Mouse (Mus musculus) forebrain, embryonic 11.5 days (tissue): Measurements from ENCODE around the gene Acyp2. TPM values are rescaled to one million over a fixed set of nuclear protein-coding genes. Genes with fewer than 3 reads are reported as not detected.
A peak's percentile ranks its signal among the peaks of the same experiment; 100 is the strongest.

Experiments used
- ATAC-seq: fragments of 200-750 bp; cut with Nextera tagmentation; replicated peaks from 2 replicates; pipeline ENCODE4 v1.8.0; 2017; ENCODE audit warnings: moderate TSS enrichment; ENCODE audit not compliant: low FRiP score
- DNase-seq: peaks from one replicate; pipeline ENCODE4 v3.0.0-alpha.2; 2017; ENCODE audit warnings: low spot score
- H3K27ac ChIP-seq: fragments of 300-500 bp; sonication (generic); 2 replicates; pipeline ENCODE4 v1.5.1; 2014; ENCODE audit warnings: low read depth, low read length
- H3K27me3 ChIP-seq: fragments of 300-500 bp; sonication (generic); 2 replicates; pipeline ENCODE4 v1.6.1; 2014; ENCODE audit warnings: mild to moderate bottlenecking, low read length, mixed read lengths; ENCODE audit not compliant: control insufficient read depth, insufficient read depth
- H3K36me3 ChIP-seq: fragments of 300-500 bp; sonication (generic); 2 replicates; pipeline ENCODE4 v1.6.1; 2014; ENCODE audit warnings: mild to moderate bottlenecking, low read length, moderate library complexity, mixed read lengths; ENCODE audit not compliant: control insufficient read depth, insufficient read depth
- H3K4me1 ChIP-seq: fragments of 300-500 bp; sonication (generic); replicated peaks from 2 replicates; pipeline ENCODE4 v1.6.1; 2014; ENCODE audit warnings: low read length, mixed read lengths; ENCODE audit not compliant: control insufficient read depth, insufficient read depth
- H3K4me2 ChIP-seq: fragments of 300-500 bp; sonication (generic); 2 replicates; pipeline ENCODE4 v1.6.1; 2014; ENCODE audit warnings: low read depth, mild to moderate bottlenecking, low read length, moderate library complexity, mixed read lengths; ENCODE audit not compliant: severe bottlenecking
- H3K4me3 ChIP-seq: fragments of 300-500 bp; sonication (generic); 2 replicates; pipeline ENCODE4 v1.5.1; 2014; ENCODE audit warnings: low read depth, low read length
- H3K9ac ChIP-seq: fragments of 300-500 bp; sonication (generic); 2 replicates; pipeline ENCODE4 v1.6.1; 2014; ENCODE audit warnings: low read length
- H3K9me3 ChIP-seq: fragments of 300-500 bp; sonication (generic); 2 replicates; pipeline ENCODE4 v1.6.1; 2016; ENCODE audit warnings: low read length, mixed read lengths; ENCODE audit not compliant: control insufficient read depth
- WGBS: fragments of 180-500 bp; shearing (Covaris S2); extraction: QIAGEN DNeasy Blood & Tissue Kit; methylation state at CpG from one replicate; pipeline ENCODE4 v1.1.7; 2014; 5-methylcytosine and 5-hydroxymethylcytosine counted together
- polyA plus RNA-seq: library from polyadenylated mRNA; unstranded; fragments of >200 nt; fragmentation: Nextera tagmentation; extraction: Ambion mirVana; gene quantifications from 2 replicates; pipeline ENCODE4 v1.2.1, GENCODE M21; 2014

The Acyp2 gene
- polyA plus RNA-seq, 1 experiment from 2014 or later = 6.1 TPM

GRCm38 (mm10) chr11:30471751-30472593, 177.4 kb downstream of the Acyp2 start, which contains the start of gene 4930505A04Rik:
Gene 4930505A04Rik, minus strand, starts transcription at chr11:30471827.
- H3K27ac ChIP-seq = no peak within 1 kb of the TSS
- WGBS = 9% methylated on average over 17 of the region's 17 CpGs
- H3K4me1 ChIP-seq = no peaks in the 10 kb centered on the region
- DNase-seq (peak; percentile 91), ATAC-seq (peak; percentile 99)
- peak within 1 kb of the TSS; percentile 34 for H3K4me3 ChIP-seq
- H3K36me3 ChIP-seq = no peaks in the 10 kb centered on the region
- no peaks in the 10 kb centered on the region for H3K9me3 ChIP-seq
- H3K9ac ChIP-seq = peak within 1 kb of the TSS; percentile 51
- no peaks in the 10 kb centered on the region for H3K27me3 ChIP-seq
- peak within 1 kb of the TSS; percentile 58 for H3K4me2 ChIP-seq

GRCm38 (mm10) chr11:30471187-30471586, 178.2 kb downstream of the Acyp2 start:
- H3K36me3 ChIP-seq = no peaks in the 10 kb centered on the region
- H3K27ac ChIP-seq = no peak overlapping the region
- no peak overlapping the region for H3K4me3 ChIP-seq
- H3K9ac ChIP-seq = no peak overlapping the region
- no peak overlapping the region for H3K4me2 ChIP-seq
- H3K9me3 ChIP-seq = no peaks in the 10 kb centered on the region
- H3K27me3 ChIP-seq = no peaks in the 10 kb centered on the region
- DNase-seq (no peak), ATAC-seq (peak; percentile 11; the same call in 1 of the 2 replicates)
- WGBS = 74% methylated on average over 8 of the region's 8 CpGs
- H3K4me1 ChIP-seq = no peaks in the 10 kb centered on the region

Other genes starting within 250 kb of the Acyp2 start
- not detected in 2 replicates for gene 4930505A04Rik, start 177.8 kb downstream of the Acyp2 start, polyA plus RNA-seq
- gene Psme4, start 122.1 kb upstream of the Acyp2 start, polyA plus RNA-seq = 33.1 and 41.7 TPM in 2 replicates
- gene Gpr75, start 235.8 kb upstream of the Acyp2 start, polyA plus RNA-seq = 1.1 and 1.2 TPM in 2 replicates
- gene Asb3, start 235.8 kb upstream of the Acyp2 start, polyA plus RNA-seq = 30.8 and 31.3 TPM in 2 replicates